Mouse (Mus musculus) ES-Bruce4 (cell line): ENCODE data around the gene Tes.

ENCODE experiments used
- CTCF ChIP-seq: IDR thresholded peaks from one replicate; pipeline ENCODE4 v1.8.1; 2011; ENCODE audit warnings: low read depth, low read length
- POLR2A ChIP-seq: IDR thresholded peaks from one replicate; pipeline ENCODE4 v1.8.1; 2011; ENCODE audit warnings: low read length; ENCODE audit not compliant: insufficient read depth

DNA sequence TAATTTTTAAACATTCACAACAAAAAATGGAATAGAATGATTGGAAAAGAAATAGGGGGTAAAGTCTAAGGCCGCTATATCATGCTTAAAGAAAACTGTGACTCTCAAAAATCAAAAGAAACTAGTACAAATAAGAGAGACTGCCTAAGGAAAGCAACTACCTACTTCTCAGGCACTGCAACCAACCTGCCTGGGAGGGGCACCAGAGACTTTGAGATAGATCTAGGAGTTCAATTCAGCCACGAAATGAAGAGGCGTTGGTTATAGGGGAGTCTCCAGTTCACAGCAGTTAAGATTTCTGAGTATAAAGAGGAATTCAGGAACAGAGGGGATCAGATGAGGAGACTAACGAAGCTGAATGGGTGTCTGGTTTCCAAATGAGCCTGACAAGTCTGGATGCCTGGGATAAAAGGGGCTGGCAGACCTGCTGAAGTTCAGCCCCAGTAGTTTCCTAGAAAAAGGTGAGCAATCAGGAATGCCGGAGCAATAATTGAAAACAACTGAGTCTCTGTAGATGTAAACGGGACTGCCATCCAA, 45.7 kb downstream of the Tes start:
- TF ChIP-seq CTCF (no peak), POLR2A (no peak)
